Mouse (Mus musculus) heart, embryonic 14.5 days (tissue): ENCODE measurements around the gene Pibf1. TPM values are rescaled to one million over a fixed set of nuclear protein-coding genes. Genes with fewer than 3 reads are reported as not detected.

Experiments
- ATAC-seq: fragments of 200-750 bp; cut with Nextera tagmentation; 2 replicates; pipeline ENCODE4 v1.8.0; 2017; ENCODE audit warnings: low read depth, moderate TSS enrichment; ENCODE audit not compliant: insufficient number of reproducible peaks, insufficient read depth, low FRiP score
- H3K27ac ChIP-seq, 2 experiments: fragments of 200-500 bp in 1 of 2; fragments of 300-500 bp in 1 of 2; sonication (generic) in 1 of 2; replicated peaks in 1 of 2; 2 replicates each; pipeline ENCODE4 v1.5.1; 2012 to 2014; ENCODE audit warnings: low read depth in 2 of 2, low read length in 2 of 2, control low read depth in 1 of 2, mild to moderate bottlenecking in 1 of 2, mixed read lengths in 1 of 2; ENCODE audit not compliant: control insufficient read depth in 1 of 2, insufficient read depth in 1 of 2
- H3K27me3 ChIP-seq: fragments of 300-500 bp; sonication (generic); 2 replicates; pipeline ENCODE4 v1.6.1; 2014; ENCODE audit warnings: mild to moderate bottlenecking, low read length, control low read depth; ENCODE audit not compliant: control insufficient read depth, insufficient read depth
- H3K36me3 ChIP-seq: fragments of 300-500 bp; sonication (generic); 2 replicates; pipeline ENCODE4 v1.6.1; 2014; ENCODE audit warnings: mild to moderate bottlenecking, control low read depth, low read length, mixed read lengths; ENCODE audit not compliant: control insufficient read depth, insufficient read depth
- H3K4me1 ChIP-seq, 2 experiments: fragments of 200-500 bp in 1 of 2; fragments of 300-500 bp in 1 of 2; sonication (generic) in 1 of 2; 2 replicates each; pipeline ENCODE4 v1.6.1; 2012 to 2014; ENCODE audit warnings: low read length in 2 of 2, control low read depth in 1 of 2, mixed read lengths in 1 of 2; ENCODE audit not compliant: control insufficient read depth in 2 of 2, insufficient read depth in 2 of 2
- H3K4me2 ChIP-seq: fragments of 300-500 bp; sonication (generic); 2 replicates; pipeline ENCODE4 v1.6.1; 2014; ENCODE audit warnings: mild to moderate bottlenecking, low read length
- H3K4me3 ChIP-seq, 2 experiments: fragments of 200-500 bp in 1 of 2; fragments of 300-500 bp in 1 of 2; sonication (generic) in 1 of 2; 2 replicates each; pipeline ENCODE4 v1.5.1; 2012 to 2014; ENCODE audit warnings: low read length in 2 of 2, mild to moderate bottlenecking in 2 of 2, control low read depth in 1 of 2, low read depth in 1 of 2, moderate library complexity in 1 of 2; ENCODE audit not compliant: control insufficient read depth in 1 of 2, insufficient read depth in 1 of 2
- H3K9ac ChIP-seq: fragments of 300-500 bp; sonication (generic); 2 replicates; pipeline ENCODE4 v1.6.1; 2014; ENCODE audit warnings: mild to moderate bottlenecking, low read length
- H3K9me3 ChIP-seq: fragments of 300-500 bp; sonication (generic); 2 replicates; pipeline ENCODE4 v1.6.1; 2016; ENCODE audit warnings: low read length, control low read depth; ENCODE audit not compliant: control insufficient read depth
- WGBS: fragments of 180-500 bp; shearing (Covaris S2); extraction: QIAGEN DNeasy Blood & Tissue Kit; methylation state at CpG from one replicate; pipeline ENCODE4 v1.1.7; 2014; 5-methylcytosine and 5-hydroxymethylcytosine counted together
- polyA plus RNA-seq: library from polyadenylated mRNA; unstranded; fragments of >200 nt; fragmentation: Nextera tagmentation; extraction: Ambion mirVana; gene quantifications from 2 replicates; pipeline ENCODE4 v1.2.1, GENCODE M21; 2014

The Pibf1 gene
- polyA plus RNA-seq, 1 experiment from 2014 or later = 17.0 TPM

- Histone ChIP-seq H3K4me3 (no peak overlapping the region), H3K4me2 (no peak overlapping the region), H3K9me3 (no peaks in the 10 kb centered on the region), H3K9ac (no peak overlapping the region), H3K27me3 (no peaks in the 10 kb centered on the region), H3K36me3 (peaks cover 10% of the 10 kb centered on the region), H3K27ac (no peak overlapping the region), H3K4me1 (no peaks in the 10 kb centered on the region)
- 91% methylated on average over 4 of the region's 4 CpGs for WGBS
- ATAC-seq = no peak
These were observed 24.9 kb downstream of the Pibf1 start for GRCm38 (mm10) chr14:99124076-99124475.

- Histone ChIP-seq H3K4me1 (no peaks in the 10 kb centered on the region), H3K36me3 (peaks cover 13% of the 10 kb centered on the region), H3K27me3 (no peaks in the 10 kb centered on the region), H3K27ac (no peak overlapping the region), H3K9ac (no peak overlapping the region), H3K9me3 (no peaks in the 10 kb centered on the region), H3K4me2 (no peak overlapping the region), H3K4me3 (no peak overlapping the region)
- 87% methylated on average over 4 of the region's 4 CpGs for WGBS
- ATAC-seq = no peak
These were observed 27.5 kb downstream of the Pibf1 start for GRCm38 (mm10) chr14:99126713-99127112.

- WGBS = 67% methylated on average over 1 of the region's 1 CpGs
- ATAC-seq = no peak
- Histone ChIP-seq H3K27me3 (no peaks in the 10 kb centered on the region), H3K9ac (no peak overlapping the region), H3K4me2 (no peak overlapping the region), H3K9me3 (no peaks in the 10 kb centered on the region), H3K36me3 (peaks cover 7% of the 10 kb centered on the region; the same call in 1 of the 2 replicates), H3K27ac (no peak overlapping the region), H3K4me1 (no peaks in the 10 kb centered on the region), H3K4me3 (no peak overlapping the region)
These were observed 28.3 kb downstream of the Pibf1 start for GRCm38 (mm10) chr14:99127509-99127908.

- Histone ChIP-seq H3K9ac (no peak overlapping the region), H3K4me2 (no peak overlapping the region), H3K9me3 (no peaks in the 10 kb centered on the region), H3K27me3 (no peaks in the 10 kb centered on the region), H3K27ac (no peak overlapping the region), H3K36me3 (peaks cover 12% of the 10 kb centered on the region; the same call in 1 of the 2 replicates), H3K4me1 (no peaks in the 10 kb centered on the region), H3K4me3 (no peak overlapping the region)
- WGBS = 81% methylated on average over 2 of the region's 2 CpGs
- no peak for ATAC-seq
These were observed 29.8 kb downstream of the Pibf1 start for GRCm38 (mm10) chr14:99129050-99129449.

- H3K4me1 ChIP-seq = no peaks in the 10 kb centered on the region
- ATAC-seq = no peak
- 90% methylated on average over 2 of the region's 2 CpGs for WGBS
- no peak overlapping the region for H3K4me2 ChIP-seq
- H3K27me3 ChIP-seq = no peaks in the 10 kb centered on the region
- H3K4me3 ChIP-seq = no peak overlapping the region
- peaks cover 33% of the 10 kb centered on the region for H3K36me3 ChIP-seq
- H3K27ac ChIP-seq = no peak overlapping the region
- H3K9me3 ChIP-seq = no peaks in the 10 kb centered on the region
- no peak overlapping the region for H3K9ac ChIP-seq
These were observed 34.8 kb downstream of the Pibf1 start for GRCm38 (mm10) chr14:99134048-99134447.

- no peak overlapping the region for H3K27ac ChIP-seq
- H3K4me1 ChIP-seq = no peaks in the 10 kb centered on the region
- 92% methylated on average over 9 of the region's 9 CpGs for WGBS
- no peak overlapping the region for H3K4me3 ChIP-seq
- H3K36me3 ChIP-seq = peaks cover 41% of the 10 kb centered on the region
- ATAC-seq = no peak
- no peak overlapping the region for H3K9ac ChIP-seq
- H3K4me2 ChIP-seq = no peak overlapping the region
- H3K27me3 ChIP-seq = no peaks in the 10 kb centered on the region
- H3K9me3 ChIP-seq = no peaks in the 10 kb centered on the region
These were observed 36.5 kb downstream of the Pibf1 start for GRCm38 (mm10) chr14:99135761-99136160.

- no peak for ATAC-seq
- Histone ChIP-seq H3K27me3 (no peaks in the 10 kb centered on the region), H3K4me2 (no peak overlapping the region), H3K36me3 (peaks cover 41% of the 10 kb centered on the region), H3K9ac (no peak overlapping the region), H3K4me3 (no peak overlapping the region), H3K27ac (no peak overlapping the region), H3K9me3 (no peaks in the 10 kb centered on the region), H3K4me1 (no peaks in the 10 kb centered on the region)
- 94% methylated on average over 16 of the region's 16 CpGs for WGBS
These were observed 37.1 kb downstream of the Pibf1 start for GRCm38 (mm10) chr14:99136297-99136696.

GRCm38 (mm10) chr14:99140036-99140435 lies 40.8 kb downstream of the Pibf1 start:
- ATAC-seq = no peak
- Histone ChIP-seq H3K4me3 (no peak overlapping the region), H3K27me3 (no peaks in the 10 kb centered on the region), H3K4me2 (no peak overlapping the region), H3K4me1 (no peaks in the 10 kb centered on the region), H3K36me3 (peaks cover 40% of the 10 kb centered on the region), H3K27ac (no peak overlapping the region), H3K9me3 (no peaks in the 10 kb centered on the region), H3K9ac (no peak overlapping the region)
- WGBS = 94% methylated on average over 2 of the region's 2 CpGs
